Mouse (Mus musculus) myocyte (in vitro differentiated cells): Measurements from ENCODE around the gene Clps.

Source experiments
- MAX ChIP-seq: IDR thresholded peaks from one replicate; pipeline ENCODE4 v1.6.1; 2011; ENCODE audit warnings: low read depth, mild to moderate bottlenecking, control low read depth
- POLR2A ChIP-seq: IDR thresholded peaks from one replicate; pipeline ENCODE4 v1.6.1; 2011; ENCODE audit warnings: low read depth, mild to moderate bottlenecking, control low read depth, moderate library complexity; ENCODE audit not compliant: insufficient read length
- POLR2AphosphoS2 ChIP-seq: IDR thresholded peaks from one replicate; pipeline ENCODE4 v1.6.1; 2011; ENCODE audit warnings: low read depth, control low read depth; ENCODE audit not compliant: insufficient read length
- TCF3 ChIP-seq: IDR thresholded peaks from one replicate; pipeline ENCODE4 v1.6.1; 2011; ENCODE audit warnings: low read depth, control low read depth; ENCODE audit not compliant: insufficient read length
- USF1 ChIP-seq: IDR thresholded peaks from one replicate; pipeline ENCODE4 v1.6.1; 2011; ENCODE audit warnings: low read depth, mild to moderate bottlenecking, control low read depth, moderate library complexity

- TF ChIP-seq USF1 = no peak
- no peak for TF ChIP-seq POLR2AphosphoS2
- TF ChIP-seq POLR2A = no peak
- no peak for TF ChIP-seq MAX
- TF ChIP-seq TCF3 = no peak
These were observed 13.6 kb downstream of the Clps start for GRCm38 (mm10) chr17:28546925-28547324.
